Mouse (Mus musculus): ENCODE results near the gene Ppp1r15b. TPM values are rescaled to one million over a fixed set of nuclear protein-coding genes. Genes with fewer than 3 reads are reported as not detected.

Gene Ppp1r15b
- total RNA-seq, 1 experiment from 2014 or later, result 95.0 TPM

- no peak for DNase-seq
Observed at GRCm38 (mm10) chr1:133121246-133121645, 9.7 kb upstream of the Ppp1r15b start.

- DNase-seq, result no peak
Observed at GRCm38 (mm10) chr1:133124137-133124536, 6.8 kb upstream of the Ppp1r15b start.

- peak; percentile 33 for DNase-seq
Observed at GRCm38 (mm10) chr1:133125640-133126364, 5.1 kb upstream of the Ppp1r15b start.

GRCm38 (mm10) chr1:133126365-133126740, 4.6 kb upstream of the Ppp1r15b start:
- no peak for DNase-seq

GRCm38 (mm10) chr1:133127328-133127727, 3.6 kb upstream of the Ppp1r15b start:
- DNase-seq, result peak; percentile 38

GRCm38 (mm10) chr1:133129471-133130221, 1.3 kb upstream of the Ppp1r15b start:
- DNase-seq, result peak; percentile 26

- no peak for DNase-seq
Observed at GRCm38 (mm10) chr1:133131561-133131905, 590 bp downstream of the Ppp1r15b start.

- peak; percentile 37 for DNase-seq
Observed at GRCm38 (mm10) chr1:133131936-133132335, 993 bp downstream of the Ppp1r15b start.

- peak; percentile 21 for DNase-seq
Observed at GRCm38 (mm10) chr1:133132388-133133326, 1.7 kb downstream of the Ppp1r15b start.

GRCm38 (mm10) chr1:133133425-133133824, 2.5 kb downstream of the Ppp1r15b start:
- DNase-seq, result no peak

GRCm38 (mm10) chr1:133134071-133134470, 3.1 kb downstream of the Ppp1r15b start:
- peak; percentile 37 for DNase-seq

- DNase-seq, result peak; percentile 39
Observed at GRCm38 (mm10) chr1:133134881-133135280, 3.9 kb downstream of the Ppp1r15b start.

- no peak for DNase-seq
Observed at GRCm38 (mm10) chr1:133135808-133136207, 4.9 kb downstream of the Ppp1r15b start.

GRCm38 (mm10) chr1:133138401-133138800, 7.5 kb downstream of the Ppp1r15b start:
- no peak for DNase-seq

GRCm38 (mm10) chr1:133146014-133147009, 15.4 kb downstream of the Ppp1r15b start:
- peak; percentile 80 for DNase-seq

GRCm38 (mm10) chr1:133147324-133147723, 16.4 kb downstream of the Ppp1r15b start:
- no peak for DNase-seq

GRCm38 (mm10) chr1:133148122-133148521, 17.2 kb downstream of the Ppp1r15b start:
- DNase-seq, result no peak

GRCm38 (mm10) chr1:133150556-133150955, 19.6 kb downstream of the Ppp1r15b start:
- no peak for DNase-seq

GRCm38 (mm10) chr1:133152213-133152612, 21.3 kb downstream of the Ppp1r15b start:
- no peak for DNase-seq

- DNase-seq, result no peak
Observed at GRCm38 (mm10) chr1:133155270-133155669, 24.3 kb downstream of the Ppp1r15b start.

- DNase-seq, result peak; percentile 68
Observed at GRCm38 (mm10) chr1:133159128-133159564, 28.2 kb downstream of the Ppp1r15b start.

All from adrenal gland, postnatal 14 days (tissue).